Mouse (Mus musculus) heart, postnatal 0 days (tissue): ENCODE measurements around the gene Hao1.

Experiments used
- CTCF ChIP-seq: IDR thresholded peaks from 2 replicates; pipeline ENCODE4 v1.5.1; 2016; ENCODE audit warnings: antibody characterized with exemption, control low read depth, low read depth
- EP300 ChIP-seq: IDR thresholded peaks from 2 replicates; pipeline ENCODE4 v1.6.1; 2016; ENCODE audit warnings: antibody characterized with exemption, low read depth

- TF ChIP-seq CTCF, result no peak
- no peak for TF ChIP-seq EP300
Measured at GRCm38 (mm10) chr2:134481174-134481573, 73.0 kb downstream of the Hao1 start.
